Mouse (Mus musculus) layer of hippocampus, postnatal 36 days (tissue): ENCODE measurements around the gene Dennd5a. TPM values are rescaled to one million over a fixed set of nuclear protein-coding genes. Genes with fewer than 3 reads are reported as not detected.
"Not testable (repeated sequence)": the region's sequence is repeated elsewhere in the genome, so short reads cannot be mapped to it uniquely, and the experiment has no call there.

Experiments used
- DNase-seq, 2 experiments: peaks; one replicate each; pipeline ENCODE4 v3.0.0; 2022
- total RNA-seq, 2 experiments: library from RNA; stranded (reverse); gene quantifications; 2 replicates each; pipeline ENCODE4 v1.2.3; 2021

Dennd5a gene
- total RNA-seq, result 100 to 1,000 TPM; 206 to 213 TPM

- peak; percentile 78 to 83 for DNase-seq
Measured at GRCm38 (mm10) chr7:109959716-109960612, at the start of gene Dennd5a. TSS of gene Dennd5a (minus strand) at chr7:109960470.

DNA sequence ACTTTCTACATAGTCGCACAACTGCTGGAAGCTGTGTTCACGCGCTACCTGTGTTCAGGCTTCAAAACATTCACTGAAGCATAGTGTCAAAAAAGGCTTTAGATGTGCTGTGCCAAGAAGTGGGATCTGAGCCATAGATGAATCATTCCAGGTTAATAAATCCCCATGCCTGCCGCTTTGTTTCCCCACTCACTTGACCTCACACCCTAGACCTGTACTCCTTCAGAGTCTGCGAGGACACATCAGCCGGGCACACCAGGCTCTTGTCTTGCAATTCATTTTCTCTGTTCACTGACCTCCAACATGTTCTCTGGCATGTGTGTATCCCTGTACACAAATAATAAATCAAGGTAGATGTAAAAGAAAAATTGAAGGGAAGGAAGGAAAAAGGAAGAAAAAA lies 48.8 kb upstream of the Dennd5a start:
- DNase-seq, result no peak

DNA sequence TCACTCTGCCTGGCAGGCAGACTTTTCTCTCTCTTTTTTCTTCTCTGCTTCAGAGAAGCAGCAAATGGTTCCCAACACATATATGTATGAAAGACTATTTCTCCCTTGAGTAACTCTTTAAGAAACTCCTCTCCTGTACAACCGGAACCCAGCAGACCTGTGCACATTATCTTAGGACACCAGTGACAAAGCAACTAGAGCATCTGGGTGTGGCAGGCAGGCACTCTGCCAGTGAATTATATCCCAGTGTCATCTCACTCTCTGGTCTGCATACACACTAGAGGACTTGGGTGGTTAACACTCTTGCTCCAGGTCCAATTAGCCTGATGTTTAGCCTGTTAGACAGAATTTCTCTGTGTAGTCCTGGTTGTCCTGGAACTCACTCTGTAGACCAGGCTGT lies 48.2 kb upstream of the Dennd5a start:
- no peak for DNase-seq

DNA sequence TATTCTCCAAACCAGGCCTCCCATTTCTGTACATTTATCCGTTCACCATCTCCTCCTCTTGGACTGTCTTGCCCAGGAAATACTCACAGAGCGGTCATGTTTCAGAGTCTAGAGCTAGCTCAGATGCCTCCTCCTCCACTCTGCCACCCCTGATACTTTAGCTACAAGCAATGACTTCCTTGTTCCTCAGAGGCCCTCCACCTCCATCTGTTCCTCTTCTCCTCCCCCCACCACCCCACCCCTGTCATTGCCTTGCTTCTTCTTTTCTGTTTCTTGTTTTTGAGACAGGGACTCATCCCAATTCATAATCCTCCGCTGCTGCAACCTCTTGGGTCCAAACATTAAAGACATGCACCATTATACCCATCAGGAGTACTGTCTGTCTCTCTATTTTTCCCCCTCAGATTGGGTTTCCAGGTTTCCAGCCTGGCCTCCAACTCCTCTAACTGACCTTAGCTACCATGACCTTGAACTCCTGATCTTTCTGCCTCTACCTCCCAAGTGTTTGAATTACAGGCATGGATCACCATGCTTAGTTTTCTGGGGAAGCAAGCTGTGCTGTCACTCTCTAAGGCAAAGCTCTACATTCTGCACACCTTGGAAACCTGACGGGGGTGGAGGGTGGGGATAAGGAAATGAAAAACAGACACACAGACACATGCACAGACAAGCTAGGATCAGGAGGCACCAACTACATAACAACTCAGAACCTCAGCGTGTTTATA lies 46.4 kb upstream of the Dennd5a start:
- DNase-seq, result no peak

- no peak for DNase-seq
Measured at GRCm38 (mm10) chr7:110005976-110006375, 45.7 kb upstream of the Dennd5a start.

GRCm38 (mm10) chr7:110002968-110003367 lies 42.7 kb upstream of the Dennd5a start:
- peak; percentile 12 to 16 for DNase-seq

DNA sequence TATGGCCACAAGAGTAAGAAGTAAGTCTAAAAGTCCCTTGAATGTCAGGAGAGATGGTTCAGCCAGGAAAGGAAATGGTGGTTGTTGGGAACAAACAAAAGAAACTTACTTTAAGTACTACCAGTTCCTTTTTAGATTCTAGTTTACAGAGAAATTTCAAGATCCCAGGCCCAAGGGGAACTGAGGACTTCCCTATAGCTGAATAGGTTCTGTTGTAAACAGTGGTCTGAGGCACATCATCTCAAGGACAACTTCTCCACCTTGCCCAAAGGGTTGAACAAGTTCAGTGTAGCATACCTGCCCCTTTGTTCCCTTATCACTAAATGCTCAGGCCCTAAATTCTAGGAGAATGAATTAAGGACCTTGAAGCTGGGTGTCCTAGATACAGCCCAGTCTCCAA lies 41.8 kb upstream of the Dennd5a start:
- no peak for DNase-seq

DNA sequence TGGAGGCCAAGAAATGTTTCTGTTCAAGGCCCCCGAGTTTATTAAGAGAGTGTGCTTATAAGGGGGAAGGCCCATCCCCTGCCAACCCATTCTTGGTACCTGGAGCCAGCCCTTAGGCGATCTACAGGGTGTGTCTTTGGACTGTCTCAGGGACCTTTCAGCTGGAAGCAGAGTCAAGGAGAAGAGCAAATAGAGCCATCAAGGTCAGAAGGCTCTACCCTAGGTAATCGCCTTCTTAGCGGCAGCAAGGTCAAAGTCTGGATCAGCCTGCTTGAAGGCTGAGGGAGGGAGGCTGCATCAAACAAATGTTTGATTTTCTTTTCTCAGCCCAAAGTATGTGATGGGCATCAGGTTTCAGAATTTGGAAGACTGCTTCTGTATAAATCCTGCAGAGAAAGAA lies 38.1 kb upstream of the Dennd5a start:
- DNase-seq, result no peak

DNA sequence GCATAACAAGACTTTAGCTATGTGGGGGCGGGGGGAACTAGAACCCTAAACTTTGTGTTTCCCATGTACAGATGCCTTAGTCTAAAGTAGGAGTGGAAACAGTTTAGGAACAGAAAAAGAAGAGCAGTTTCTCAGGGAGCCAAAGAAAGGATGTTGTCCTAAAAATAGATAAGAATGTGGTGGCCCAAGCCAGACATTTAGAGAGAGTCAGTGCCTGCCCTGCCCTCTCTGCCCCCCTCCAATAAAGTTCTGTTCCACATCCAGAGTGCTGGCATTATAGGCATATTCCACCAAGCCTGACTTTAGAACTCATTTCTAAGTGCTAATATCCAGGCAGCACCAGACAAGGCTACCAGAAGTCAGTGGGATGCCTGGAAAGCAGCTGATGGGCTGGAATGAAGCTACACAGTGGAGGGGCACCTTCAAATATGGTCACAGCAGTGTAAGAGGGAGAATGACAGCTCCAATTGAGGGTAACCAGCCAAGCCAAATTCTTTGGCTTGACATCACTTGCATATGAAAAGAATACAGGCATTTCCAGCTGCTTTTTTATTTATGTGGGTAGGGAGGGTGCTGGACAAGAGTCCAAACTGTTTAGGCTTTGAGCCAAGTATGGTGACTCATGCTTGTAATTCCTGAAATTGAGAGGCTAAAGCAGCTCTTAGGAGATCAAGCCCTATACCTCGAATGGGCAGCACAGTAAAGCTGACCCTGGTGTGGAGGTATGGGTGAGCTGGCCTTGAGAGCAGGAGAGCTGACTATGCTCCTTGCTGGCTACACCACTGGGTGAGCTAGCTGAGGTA lies 33.1 kb upstream of the Dennd5a start:
- no peak for DNase-seq

DNA sequence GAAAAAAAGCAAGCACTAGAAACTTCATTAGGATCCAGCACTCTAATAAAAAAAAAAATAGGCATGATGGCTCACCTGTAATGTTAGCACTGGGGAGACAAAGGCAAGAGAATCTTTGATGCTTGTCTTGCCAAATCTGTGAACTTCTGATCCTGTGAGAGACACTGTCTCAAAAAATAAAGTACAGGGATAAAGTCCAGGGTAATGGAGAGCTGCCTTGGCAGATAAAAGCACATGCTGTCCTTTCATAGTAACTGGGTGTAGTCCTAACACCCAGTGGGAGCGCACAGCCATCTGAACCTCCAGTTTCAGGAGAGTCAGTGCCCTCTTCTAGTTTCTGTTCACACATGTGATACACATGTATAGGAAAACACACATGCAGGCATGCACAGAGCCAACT lies 31.0 kb upstream of the Dennd5a start:
- DNase-seq, result no peak

GRCm38 (mm10) chr7:109986775-109987174 lies 26.5 kb upstream of the Dennd5a start, which contains the start of gene Tmem41b:
TSS of gene Tmem41b (minus strand) at chr7:109986929.
- peak in 1 of 2 experiments; percentile 8 for DNase-seq

GRCm38 (mm10) chr7:109986133-109986669 lies 25.9 kb upstream of the Dennd5a start:
- peak; percentile 98 to 99 for DNase-seq

- no peak for DNase-seq
Measured at GRCm38 (mm10) chr7:109985661-109986132, 25.4 kb upstream of the Dennd5a start.

DNA sequence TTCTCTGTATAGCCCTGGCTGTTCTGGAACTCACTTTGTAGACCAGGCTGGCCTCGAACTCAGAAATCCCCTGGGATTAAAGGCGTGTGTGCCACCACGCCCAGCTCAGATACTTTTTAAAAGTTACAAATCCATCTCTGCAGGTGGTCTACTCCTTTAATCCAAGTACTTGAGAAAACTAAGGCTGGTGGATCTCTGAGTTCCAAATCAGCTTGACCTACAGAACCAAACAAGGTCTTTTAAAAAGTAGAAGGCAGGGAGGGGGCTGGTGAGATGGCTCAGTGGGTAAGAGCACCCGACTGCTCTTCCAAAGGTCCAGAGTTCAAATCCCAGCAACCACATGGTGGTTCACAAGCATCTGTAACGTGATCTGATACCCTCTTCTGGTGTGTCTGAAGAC lies 24.3 kb upstream of the Dennd5a start:
- DNase-seq, result not testable (repeated sequence)

DNA sequence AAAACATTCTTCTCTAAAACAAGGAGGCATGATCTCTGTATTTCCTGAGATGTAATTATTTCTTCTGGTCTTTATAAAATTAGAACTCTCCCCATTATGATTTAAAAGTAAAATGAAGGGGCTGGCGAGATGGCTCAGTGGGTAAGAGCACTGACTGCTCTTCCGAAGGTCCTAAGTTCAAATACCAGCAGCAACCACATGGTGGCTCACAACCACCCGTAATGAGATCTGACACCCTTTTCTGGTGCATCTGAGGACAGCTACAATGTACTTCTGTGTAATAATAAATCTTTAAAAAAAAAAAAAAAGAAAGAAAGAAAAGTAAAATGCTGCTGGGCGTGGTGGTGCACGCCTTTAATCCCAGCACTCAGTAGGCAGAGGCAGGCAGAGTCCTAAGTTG lies 16.9 kb upstream of the Dennd5a start:
- not testable (repeated sequence) for DNase-seq

DNA sequence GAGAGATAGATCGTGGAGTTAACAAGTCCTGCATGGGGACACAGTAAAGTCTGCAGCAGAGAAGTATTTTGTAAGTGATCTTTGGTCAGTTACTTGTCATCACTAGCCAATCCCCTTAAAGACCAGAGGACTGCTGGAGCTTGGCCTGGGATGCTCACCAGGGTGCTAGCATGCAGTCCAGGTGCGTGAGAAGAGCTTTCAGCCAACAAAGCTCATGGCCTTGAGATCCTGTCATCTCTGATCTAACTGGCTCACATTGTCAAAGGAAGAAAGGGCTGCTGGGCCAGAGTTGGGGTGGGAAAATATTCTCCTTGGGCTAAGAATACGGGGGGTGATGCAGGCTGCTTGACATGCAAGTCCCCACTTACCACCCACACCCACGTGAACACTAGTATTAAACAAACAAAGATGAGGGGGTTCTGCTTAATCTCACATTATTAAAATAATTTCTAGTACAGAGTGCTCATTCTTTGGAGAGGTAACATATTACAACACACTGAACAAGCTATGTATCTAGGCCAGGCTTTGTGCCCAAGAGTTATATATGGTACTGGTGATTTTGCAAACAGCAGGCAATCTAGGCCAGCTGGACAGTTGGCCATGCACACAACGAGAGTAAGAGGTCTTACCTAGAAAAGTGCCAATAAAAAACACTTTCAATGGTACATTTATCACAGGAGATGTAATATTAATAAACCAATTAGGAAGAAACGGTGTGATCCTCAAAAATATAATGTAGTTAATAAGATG lies 15.9 kb upstream of the Dennd5a start:
- no peak for DNase-seq

GRCm38 (mm10) chr7:109969542-109969941 lies 9.3 kb upstream of the Dennd5a start:
- no peak for DNase-seq

- peak in 1 of 2 experiments; percentile 21 for DNase-seq
Measured at GRCm38 (mm10) chr7:109968924-109969450, 8.7 kb upstream of the Dennd5a start.

GRCm38 (mm10) chr7:109967805-109968579 lies 7.7 kb upstream of the Dennd5a start:
- peak; percentile 54 to 56 for DNase-seq

- no peak for DNase-seq
Measured at GRCm38 (mm10) chr7:109965658-109966057, 5.4 kb upstream of the Dennd5a start.
